Mouse (Mus musculus) lung, embryonic 14.5 days (tissue): ENCODE data around the gene Bcl2. TPM values are rescaled to one million over a fixed set of nuclear protein-coding genes. Genes with fewer than 3 reads are reported as not detected.

Experiments
- ATAC-seq: fragments of 200-750 bp; cut with Nextera tagmentation; 2 replicates; pipeline ENCODE4 v1.8.0; 2017; ENCODE audit warnings: mild to moderate bottlenecking, moderate TSS enrichment, moderate library complexity; ENCODE audit not compliant: insufficient read depth
- DNase-seq: peaks from one replicate; pipeline ENCODE4 v3.0.0-alpha.2; 2015
- H3K27ac ChIP-seq: fragments of 300-500 bp; sonication (generic); 2 replicates; pipeline ENCODE4 v1.5.1; 2014; ENCODE audit warnings: low read depth, mild to moderate bottlenecking, moderate library complexity
- H3K27me3 ChIP-seq: fragments of 300-500 bp; sonication (generic); 2 replicates; pipeline ENCODE4 v1.6.1; 2014; ENCODE audit warnings: low read length, control low read depth; ENCODE audit not compliant: insufficient read depth
- H3K36me3 ChIP-seq: fragments of 300-500 bp; sonication (generic); 2 replicates; pipeline ENCODE4 v1.6.1; 2014; ENCODE audit warnings: control low read depth; ENCODE audit not compliant: insufficient read depth
- H3K4me1 ChIP-seq: fragments of 300-500 bp; sonication (generic); 2 replicates; pipeline ENCODE4 v1.6.1; 2014; ENCODE audit warnings: antibody characterized with exemption, control low read depth; ENCODE audit not compliant: insufficient read depth
- H3K4me2 ChIP-seq: fragments of 300-500 bp; sonication (generic); 2 replicates; pipeline ENCODE4 v1.6.1; 2014; ENCODE audit warnings: mild to moderate bottlenecking
- H3K4me3 ChIP-seq: fragments of 300-500 bp; sonication (generic); 2 replicates; pipeline ENCODE4 v1.5.1; 2014; ENCODE audit warnings: low read depth, low read length
- H3K9ac ChIP-seq: fragments of 300-500 bp; sonication (generic); 2 replicates; pipeline ENCODE4 v1.6.1; 2014
- H3K9me3 ChIP-seq: fragments of 300-500 bp; sonication (generic); 2 replicates; pipeline ENCODE4 v1.6.1; 2016; ENCODE audit warnings: low read depth, low read length, control low read depth
- CTCF ChIP-seq: IDR thresholded peaks from 2 replicates; pipeline ENCODE4 v1.5.1; 2016; ENCODE audit warnings: antibody characterized with exemption, low read depth
- WGBS: fragments of 180-500 bp; shearing (Covaris S2); extraction: QIAGEN DNeasy Blood & Tissue Kit; methylation state at CpG from one replicate; pipeline ENCODE4 v1.1.7; 2014; 5-methylcytosine and 5-hydroxymethylcytosine counted together
- polyA plus RNA-seq: library from polyadenylated mRNA; unstranded; fragments of >200 nt; fragmentation: Nextera tagmentation; extraction: Ambion mirVana; gene quantifications from 2 replicates; pipeline ENCODE4 v1.2.1, GENCODE M21; 2014

Gene Bcl2
- polyA plus RNA-seq, 1 experiment from 2014 or later, result 16.5 TPM

GRCm38 (mm10) chr1:106700520-106701114 is 13.5 kb downstream of the Bcl2 start:
- H3K9ac ChIP-seq, result no peak overlapping the region
- no peak overlapping the region for H3K4me2 ChIP-seq

GRCm38 (mm10) chr1:106696472-106696871 is 17.6 kb downstream of the Bcl2 start:
- H3K4me3 ChIP-seq, result no peak overlapping the region
- no peak for TF ChIP-seq CTCF
- no peak overlapping the region for H3K27ac ChIP-seq
- H3K9ac ChIP-seq, result no peak overlapping the region
- H3K4me2 ChIP-seq, result no peak overlapping the region
- 82% methylated on average over 5 of the region's 5 CpGs for WGBS
- H3K36me3 ChIP-seq, result no peaks in the 10 kb centered on the region
- DNase-seq, result no peak
- no peaks in the 10 kb centered on the region for H3K27me3 ChIP-seq
- H3K9me3 ChIP-seq, result no peaks in the 10 kb centered on the region
- H3K4me1 ChIP-seq, result no peaks in the 10 kb centered on the region
- ATAC-seq, result no peak

More at GRCm38 (mm10) chr1:106700520-106701114, 13.5 kb downstream of the Bcl2 start:
- ATAC-seq (no peak), DNase-seq (no peak)
- Histone ChIP-seq H3K4me1 (peaks cover 10% of the 10 kb centered on the region; the same call in 1 of the 2 replicates), H3K36me3 (no peaks in the 10 kb centered on the region), H3K4me3 (no peak overlapping the region), H3K27me3 (no peaks in the 10 kb centered on the region), H3K9me3 (no peaks in the 10 kb centered on the region), H3K27ac (no peak overlapping the region)
- WGBS, result 91% methylated on average over 9 of the region's 9 CpGs
- no peak for TF ChIP-seq CTCF

- ATAC-seq, result no peak
- no peaks in the 10 kb centered on the region for H3K4me1 ChIP-seq
These were observed 18.4 kb downstream of the Bcl2 start for GRCm38 (mm10) chr1:106695649-106696048.

GRCm38 (mm10) chr1:106694316-106694715 is 19.8 kb downstream of the Bcl2 start:
- H3K9me3 ChIP-seq, result no peaks in the 10 kb centered on the region
- H3K36me3 ChIP-seq, result no peaks in the 10 kb centered on the region
- H3K4me3 ChIP-seq, result no peak overlapping the region
- 57% methylated on average over 6 of the region's 6 CpGs for WGBS
- no peak overlapping the region for H3K9ac ChIP-seq
- DNase-seq, result no peak
- no peaks in the 10 kb centered on the region for H3K4me1 ChIP-seq
- H3K27ac ChIP-seq, result no peak overlapping the region
- H3K27me3 ChIP-seq, result no peaks in the 10 kb centered on the region
- no peak for ATAC-seq
- H3K4me2 ChIP-seq, result no peak overlapping the region
- TF ChIP-seq CTCF, result no peak

More at GRCm38 (mm10) chr1:106695649-106696048, 18.4 kb downstream of the Bcl2 start:
- Histone ChIP-seq H3K27ac (no peak overlapping the region), H3K4me3 (no peak overlapping the region), H3K9me3 (no peaks in the 10 kb centered on the region), H3K36me3 (no peaks in the 10 kb centered on the region), H3K9ac (no peak overlapping the region), H3K4me2 (no peak overlapping the region), H3K27me3 (no peaks in the 10 kb centered on the region)
- WGBS, result 80% methylated on average over 4 of the region's 4 CpGs
- no peak for TF ChIP-seq CTCF
- DNase-seq, result no peak

GRCm38 (mm10) chr1:106692599-106692998 is 21.5 kb downstream of the Bcl2 start:
- no peak for TF ChIP-seq CTCF
- H3K4me2 ChIP-seq, result no peak overlapping the region
- H3K36me3 ChIP-seq, result no peaks in the 10 kb centered on the region
- no peaks in the 10 kb centered on the region for H3K4me1 ChIP-seq
- H3K9me3 ChIP-seq, result no peaks in the 10 kb centered on the region
- DNase-seq (no peak), ATAC-seq (no peak)
- no peak overlapping the region for H3K9ac ChIP-seq
- H3K27ac ChIP-seq, result no peak overlapping the region
- no peak overlapping the region for H3K4me3 ChIP-seq
- H3K27me3 ChIP-seq, result no peaks in the 10 kb centered on the region

- Histone ChIP-seq H3K4me3 (no peak overlapping the region), H3K9me3 (no peaks in the 10 kb centered on the region), H3K27me3 (no peaks in the 10 kb centered on the region), H3K36me3 (no peaks in the 10 kb centered on the region), H3K4me1 (no peaks in the 10 kb centered on the region), H3K9ac (no peak overlapping the region), H3K27ac (no peak overlapping the region), H3K4me2 (no peak overlapping the region)
- TF ChIP-seq CTCF, result no peak
- WGBS, result 69% methylated on average over 6 of the region's 6 CpGs
- DNase-seq (no peak), ATAC-seq (no peak)
These were observed 23.2 kb downstream of the Bcl2 start for GRCm38 (mm10) chr1:106690887-106691286.

GRCm38 (mm10) chr1:106688161-106688516 is 25.9 kb downstream of the Bcl2 start:
- ATAC-seq (no peak), DNase-seq (no peak)
- Histone ChIP-seq H3K4me3 (no peak overlapping the region), H3K4me2 (no peak overlapping the region), H3K9me3 (no peaks in the 10 kb centered on the region), H3K27me3 (no peaks in the 10 kb centered on the region), H3K9ac (no peak overlapping the region), H3K4me1 (no peaks in the 10 kb centered on the region), H3K27ac (peak overlapping the region; percentile 54; the same call in 1 of the 2 replicates), H3K36me3 (no peaks in the 10 kb centered on the region)
- WGBS, result 69% methylated on average over 5 of the region's 5 CpGs
- no peak for TF ChIP-seq CTCF
